Mouse (Mus musculus): ENCODE data around the gene A030005K14Rik.

DNA sequence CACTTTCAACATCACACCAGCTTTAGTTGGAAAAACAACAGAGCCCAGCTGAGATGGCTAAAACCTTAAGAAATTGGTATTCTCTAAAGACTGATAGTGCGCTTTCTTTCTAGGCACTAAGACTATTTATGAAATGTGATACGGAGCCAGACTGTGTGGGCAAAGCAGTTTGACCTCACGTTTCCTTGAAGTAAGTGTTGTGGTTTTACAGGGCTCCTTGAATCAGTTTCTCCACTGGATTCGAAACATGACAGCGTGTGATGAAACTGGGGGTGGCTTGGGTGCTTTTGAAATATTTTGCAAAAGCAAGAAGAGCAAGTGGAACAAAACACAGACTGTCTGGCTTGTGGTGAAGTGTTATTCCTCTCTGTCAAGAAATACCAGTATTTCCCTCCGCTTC, 17.8 kb upstream of the A030005K14Rik start:
- TF ChIP-seq POLR2A (IDR thresholded peaks at IDR 0.05; ENCODE audit: extremely low read depth, insufficient read depth, low read length) (no peak), CTCF (IDR thresholded peaks at IDR 0.05; ENCODE audit: extremely low read depth, insufficient read depth, low read length) (no peak)
